Mouse (Mus musculus): ENCODE results near the gene Aff3.

The Aff3 gene

GRCm38 (mm10) chr1:38664777-38665176 lies at the start of gene Aff3:
Gene Aff3 (minus strand): TSS chr1:38664955.
- DNase-seq = no peak

- DNase-seq = no peak
Measured at GRCm38 (mm10) chr1:38700646-38701045, 35.9 kb upstream of the Aff3 start.

- DNase-seq = no peak
Measured at GRCm38 (mm10) chr1:38699244-38699643, 34.5 kb upstream of the Aff3 start.

- no peak for DNase-seq
Measured at GRCm38 (mm10) chr1:38695812-38696681, 31.3 kb upstream of the Aff3 start.

GRCm38 (mm10) chr1:38695089-38695811 lies 30.5 kb upstream of the Aff3 start:
- no peak for DNase-seq

GRCm38 (mm10) chr1:38694142-38694541 lies 29.4 kb upstream of the Aff3 start:
- no peak for DNase-seq

GRCm38 (mm10) chr1:38690471-38690870 lies 25.7 kb upstream of the Aff3 start:
- DNase-seq = peak; percentile 42

- DNase-seq = no peak
Measured at GRCm38 (mm10) chr1:38688216-38688615, 23.5 kb upstream of the Aff3 start.

GRCm38 (mm10) chr1:38685706-38686105 lies 21.0 kb upstream of the Aff3 start:
- DNase-seq = no peak

- DNase-seq = no peak
Measured at GRCm38 (mm10) chr1:38683158-38683721, 18.5 kb upstream of the Aff3 start.

- no peak for DNase-seq
Measured at GRCm38 (mm10) chr1:38679890-38680289, 15.1 kb upstream of the Aff3 start.

- DNase-seq = no peak
Measured at GRCm38 (mm10) chr1:38671756-38672155, 7.0 kb upstream of the Aff3 start.

GRCm38 (mm10) chr1:38671019-38671418 lies 6.3 kb upstream of the Aff3 start:
- DNase-seq = no peak

GRCm38 (mm10) chr1:38668327-38668726 lies 3.6 kb upstream of the Aff3 start:
- DNase-seq = no peak

GRCm38 (mm10) chr1:38667892-38668291 lies 3.1 kb upstream of the Aff3 start:
- DNase-seq = no peak

- DNase-seq = no peak
Measured at GRCm38 (mm10) chr1:38666766-38667118, 2.0 kb upstream of the Aff3 start.

GRCm38 (mm10) chr1:38666111-38666765 lies 1.5 kb upstream of the Aff3 start:
- no peak for DNase-seq

GRCm38 (mm10) chr1:38665611-38666010 lies 856 bp upstream of the Aff3 start:
- no peak for DNase-seq

- DNase-seq = no peak
Measured at GRCm38 (mm10) chr1:38664261-38664660, 494 bp downstream of the Aff3 start.

- no peak for DNase-seq
Measured at GRCm38 (mm10) chr1:38662616-38663193, 2.0 kb downstream of the Aff3 start.

GRCm38 (mm10) chr1:38658933-38659553 lies 5.7 kb downstream of the Aff3 start:
- no peak for DNase-seq

- DNase-seq = no peak
Measured at GRCm38 (mm10) chr1:38658376-38658775, 6.4 kb downstream of the Aff3 start.

- DNase-seq = no peak
Measured at GRCm38 (mm10) chr1:38657606-38658005, 7.1 kb downstream of the Aff3 start.

All from cerebellum, adult 11-12 months (tissue).